Mouse (Mus musculus) brain, embryonic 14.5 days (tissue): ENCODE data around the gene Gm38394.

Experiments used
- CTCF ChIP-seq: fragments of 200-500 bp; IDR thresholded peaks from 2 replicates; pipeline ENCODE4 v1.5.1; 2012; ENCODE audit warnings: inconsistent platforms, mild to moderate bottlenecking, moderate library complexity, borderline replicate concordance; ENCODE audit not compliant: insufficient read depth, insufficient read length; ENCODE audit errors: extremely low read depth
- POLR2A ChIP-seq: fragments of 200-500 bp; IDR thresholded peaks from 2 replicates; pipeline ENCODE4 v1.6.1; 2012; ENCODE audit warnings: mild to moderate bottlenecking, inconsistent platforms, borderline replicate concordance; ENCODE audit not compliant: poor library complexity, insufficient read depth, insufficient read length, severe bottlenecking; ENCODE audit errors: extremely low read depth

DNA sequence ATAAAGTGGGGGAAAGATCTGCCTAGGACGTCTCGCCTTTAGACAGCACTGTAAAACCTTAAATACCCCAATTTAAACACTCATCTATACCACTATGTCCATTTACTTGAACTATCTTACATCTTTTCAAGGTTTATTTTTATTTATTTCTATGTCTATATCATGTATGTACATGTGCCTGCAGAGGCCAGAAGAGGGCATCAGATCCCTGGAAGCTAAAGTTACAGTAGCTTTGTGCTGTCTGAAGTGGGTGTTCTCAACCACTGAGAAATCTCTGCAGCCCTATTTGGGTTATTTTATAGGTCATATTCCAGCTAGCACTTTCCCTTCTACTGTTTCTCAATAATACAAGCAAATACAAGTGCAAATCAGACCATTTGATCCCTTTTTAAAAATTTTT, 28.9 kb downstream of the Gm38394 start:
- TF ChIP-seq CTCF (peak; percentile 15; the same call in 1 of the 2 replicates), POLR2A (no peak)
